Mouse (Mus musculus) small intestine, adult 2 months (tissue): ENCODE results near the gene Bsg.

Experiments
- CTCF ChIP-seq: fragments of 200-500 bp; IDR thresholded peaks from 2 replicates; pipeline ENCODE4 v1.5.1; 2012; ENCODE audit warnings: low read depth, mild to moderate bottlenecking, control low read depth, inconsistent platforms, low read length, moderate library complexity, mixed read lengths; ENCODE audit not compliant: insufficient replicate concordance, insufficient read length; ENCODE audit errors: extremely low read depth
- POLR2A ChIP-seq: fragments of 200-500 bp; IDR thresholded peaks from 2 replicates; pipeline ENCODE4 v1.6.1; 2012; ENCODE audit warnings: low read depth, mild to moderate bottlenecking, control low read depth, inconsistent platforms, low read length, moderate library complexity

- TF ChIP-seq CTCF (no peak), POLR2A (no peak)
Measured at GRCm38 (mm10) chr10:79693580-79694378, 10.5 kb upstream of the Bsg start.
